Mouse (Mus musculus): ENCODE measurements around the gene Cfap100. TPM values are rescaled to one million over a fixed set of nuclear protein-coding genes. Genes with fewer than 3 reads are reported as not detected.

Gene Cfap100
- polyA plus RNA-seq, 1 experiment from 2014 or later = 0.82 TPM

- peaks cover 3% of the 10 kb centered on the region; the same call in 1 of the 2 replicates for H3K4me1 ChIP-seq (replicated peaks; ENCODE audit: control insufficient read depth, insufficient read depth, low read length)
- WGBS = 79% methylated on average over 3 of the region's 3 CpGs
- peaks cover 5% of the 10 kb centered on the region; the same call in 1 of the 2 replicates for H3K27me3 ChIP-seq (ENCODE audit: control insufficient read depth, insufficient read depth, low read depth, low read length)
- no peak overlapping the region for H3K9ac ChIP-seq (ENCODE audit: low read length)
- no peaks in the 10 kb centered on the region for H3K36me3 ChIP-seq (ENCODE audit: control insufficient read depth, insufficient read depth, low read length)
- H3K4me3 ChIP-seq (ENCODE audit: low read length) = no peak overlapping the region
- no peaks in the 10 kb centered on the region for H3K9me3 ChIP-seq (ENCODE audit: control insufficient read depth, low read length)
- H3K4me2 ChIP-seq (ENCODE audit: low read depth, low read length) = no peak overlapping the region
- no peak for ATAC-seq (ENCODE audit: low read depth)
- no peak overlapping the region for H3K27ac ChIP-seq (ENCODE audit: low read length)
Observed at GRCm38 (mm10) chr6:90425361-90425760, 3.2 kb downstream of the Cfap100 start.

- ATAC-seq (ENCODE audit: low read depth) = peak; percentile 84
- no peaks in the 10 kb centered on the region for H3K36me3 ChIP-seq (ENCODE audit: control insufficient read depth, insufficient read depth, low read length)
- WGBS = 3% methylated on average over 14 of the region's 14 CpGs
Observed at GRCm38 (mm10) chr6:90422565-90422964, 6.0 kb downstream of the Cfap100 start.

GRCm38 (mm10) chr6:90411926-90412325, 16.7 kb downstream of the Cfap100 start:
- no peak overlapping the region for H3K9ac ChIP-seq (ENCODE audit: low read length)
- H3K4me2 ChIP-seq (ENCODE audit: low read depth, low read length) = no peak overlapping the region
- H3K27ac ChIP-seq (ENCODE audit: low read length) = no peak overlapping the region
- no peak overlapping the region for H3K4me3 ChIP-seq (ENCODE audit: low read length)
- H3K4me1 ChIP-seq (replicated peaks; ENCODE audit: control insufficient read depth, insufficient read depth, low read length) = no peaks in the 10 kb centered on the region
- H3K9me3 ChIP-seq (ENCODE audit: control insufficient read depth, low read length) = no peaks in the 10 kb centered on the region
- WGBS = 69% methylated on average over 7 of the region's 7 CpGs
- no peak for ATAC-seq (ENCODE audit: low read depth)
- no peaks in the 10 kb centered on the region for H3K36me3 ChIP-seq (ENCODE audit: control insufficient read depth, insufficient read depth, low read length)
- no peaks in the 10 kb centered on the region for H3K27me3 ChIP-seq (ENCODE audit: control insufficient read depth, insufficient read depth, low read depth, low read length)

More at GRCm38 (mm10) chr6:90422565-90422964, 6.0 kb downstream of the Cfap100 start:
- peaks cover under 1% of the 10 kb centered on the region; the same call in 1 of the 2 replicates for H3K27me3 ChIP-seq (ENCODE audit: control insufficient read depth, insufficient read depth, low read depth, low read length)
- peak overlapping the region; percentile 17; the same call in 1 of the 2 replicates for H3K9ac ChIP-seq (ENCODE audit: low read length)
- no peaks in the 10 kb centered on the region for H3K4me1 ChIP-seq (replicated peaks; ENCODE audit: control insufficient read depth, insufficient read depth, low read length)
- H3K4me3 ChIP-seq (ENCODE audit: low read length) = peak overlapping the region; percentile 25
- H3K4me2 ChIP-seq (ENCODE audit: low read depth, low read length) = peak overlapping the region; percentile 51
- no peak overlapping the region for H3K27ac ChIP-seq (ENCODE audit: low read length)
- no peaks in the 10 kb centered on the region for H3K9me3 ChIP-seq (ENCODE audit: control insufficient read depth, low read length)

- no peaks in the 10 kb centered on the region for H3K9me3 ChIP-seq (ENCODE audit: control insufficient read depth, low read length)
- H3K4me1 ChIP-seq (replicated peaks; ENCODE audit: control insufficient read depth, insufficient read depth, low read length) = no peaks in the 10 kb centered on the region
- H3K27me3 ChIP-seq (ENCODE audit: control insufficient read depth, insufficient read depth, low read depth, low read length) = no peaks in the 10 kb centered on the region
- H3K27ac ChIP-seq (ENCODE audit: low read length) = no peak overlapping the region
- ATAC-seq (ENCODE audit: low read depth) = no peak
- no peak overlapping the region for H3K4me2 ChIP-seq (ENCODE audit: low read depth, low read length)
- no peaks in the 10 kb centered on the region for H3K36me3 ChIP-seq (ENCODE audit: control insufficient read depth, insufficient read depth, low read length)
- H3K4me3 ChIP-seq (ENCODE audit: low read length) = no peak overlapping the region
- WGBS = 92% methylated on average over 1 of the region's 1 CpGs
- no peak overlapping the region for H3K9ac ChIP-seq (ENCODE audit: low read length)
Observed at GRCm38 (mm10) chr6:90410972-90411371, 17.6 kb downstream of the Cfap100 start.

GRCm38 (mm10) chr6:90408632-90409031, 20.0 kb downstream of the Cfap100 start:
- H3K9ac ChIP-seq (ENCODE audit: low read length) = no peak overlapping the region
- no peak for ATAC-seq (ENCODE audit: low read depth)
- H3K4me3 ChIP-seq (ENCODE audit: low read length) = no peak overlapping the region
- H3K9me3 ChIP-seq (ENCODE audit: control insufficient read depth, low read length) = no peaks in the 10 kb centered on the region
- H3K27me3 ChIP-seq (ENCODE audit: control insufficient read depth, insufficient read depth, low read depth, low read length) = no peaks in the 10 kb centered on the region
- no peak overlapping the region for H3K27ac ChIP-seq (ENCODE audit: low read length)
- no peaks in the 10 kb centered on the region for H3K36me3 ChIP-seq (ENCODE audit: control insufficient read depth, insufficient read depth, low read length)
- no peak overlapping the region for H3K4me2 ChIP-seq (ENCODE audit: low read depth, low read length)
- no peaks in the 10 kb centered on the region for H3K4me1 ChIP-seq (replicated peaks; ENCODE audit: control insufficient read depth, insufficient read depth, low read length)

GRCm38 (mm10) chr6:90397291-90397690, 31.3 kb downstream of the Cfap100 start:
- WGBS = 78% methylated on average over 3 of the region's 3 CpGs
- Histone ChIP-seq H3K27ac (ENCODE audit: low read length) (no peak overlapping the region), H3K36me3 (ENCODE audit: control insufficient read depth, insufficient read depth, low read length) (peaks cover 7% of the 10 kb centered on the region), H3K9ac (ENCODE audit: low read length) (no peak overlapping the region), H3K27me3 (ENCODE audit: control insufficient read depth, insufficient read depth, low read depth, low read length) (no peaks in the 10 kb centered on the region), H3K9me3 (ENCODE audit: control insufficient read depth, low read length) (no peaks in the 10 kb centered on the region), H3K4me3 (ENCODE audit: low read length) (no peak overlapping the region), H3K4me2 (ENCODE audit: low read depth, low read length) (no peak overlapping the region), H3K4me1 (replicated peaks; ENCODE audit: control insufficient read depth, insufficient read depth, low read length) (no peaks in the 10 kb centered on the region)
- ATAC-seq (ENCODE audit: low read depth) = no peak

- H3K27me3 ChIP-seq (ENCODE audit: control insufficient read depth, insufficient read depth, low read depth, low read length) = no peaks in the 10 kb centered on the region
- no peaks in the 10 kb centered on the region for H3K9me3 ChIP-seq (ENCODE audit: control insufficient read depth, low read length)
- no peaks in the 10 kb centered on the region for H3K4me1 ChIP-seq (replicated peaks; ENCODE audit: control insufficient read depth, insufficient read depth, low read length)
- H3K9ac ChIP-seq (ENCODE audit: low read length) = no peak overlapping the region
- WGBS = 87% methylated on average over 2 of the region's 2 CpGs
- no peak overlapping the region for H3K4me3 ChIP-seq (ENCODE audit: low read length)
- H3K27ac ChIP-seq (ENCODE audit: low read length) = no peak overlapping the region
- H3K36me3 ChIP-seq (ENCODE audit: control insufficient read depth, insufficient read depth, low read length) = no peaks in the 10 kb centered on the region; the same call in 1 of the 2 replicates
- ATAC-seq (ENCODE audit: low read depth) = no peak
- no peak overlapping the region for H3K4me2 ChIP-seq (ENCODE audit: low read depth, low read length)
Observed at GRCm38 (mm10) chr6:90395751-90396150, 32.8 kb downstream of the Cfap100 start.

GRCm38 (mm10) chr6:90393948-90394347, 34.6 kb downstream of the Cfap100 start:
- Histone ChIP-seq H3K4me3 (ENCODE audit: low read length) (no peak overlapping the region), H3K4me2 (ENCODE audit: low read depth, low read length) (no peak overlapping the region), H3K9me3 (ENCODE audit: control insufficient read depth, low read length) (no peaks in the 10 kb centered on the region), H3K36me3 (ENCODE audit: control insufficient read depth, insufficient read depth, low read length) (no peaks in the 10 kb centered on the region; the same call in 1 of the 2 replicates), H3K4me1 (replicated peaks; ENCODE audit: control insufficient read depth, insufficient read depth, low read length) (no peaks in the 10 kb centered on the region), H3K9ac (ENCODE audit: low read length) (no peak overlapping the region), H3K27me3 (ENCODE audit: control insufficient read depth, insufficient read depth, low read depth, low read length) (no peaks in the 10 kb centered on the region), H3K27ac (ENCODE audit: low read length) (no peak overlapping the region)
- ATAC-seq (ENCODE audit: low read depth) = no peak
- 45% methylated on average over 3 of the region's 3 CpGs for WGBS

GRCm38 (mm10) chr6:90390629-90391028, 38.0 kb downstream of the Cfap100 start:
- Histone ChIP-seq H3K36me3 (ENCODE audit: control insufficient read depth, insufficient read depth, low read length) (peaks cover 6% of the 10 kb centered on the region; the same call in 1 of the 2 replicates), H3K4me1 (replicated peaks; ENCODE audit: control insufficient read depth, insufficient read depth, low read length) (no peaks in the 10 kb centered on the region), H3K4me3 (ENCODE audit: low read length) (no peak overlapping the region), H3K9ac (ENCODE audit: low read length) (no peak overlapping the region), H3K27ac (ENCODE audit: low read length) (no peak overlapping the region), H3K9me3 (ENCODE audit: control insufficient read depth, low read length) (no peaks in the 10 kb centered on the region), H3K4me2 (ENCODE audit: low read depth, low read length) (no peak overlapping the region), H3K27me3 (ENCODE audit: control insufficient read depth, insufficient read depth, low read depth, low read length) (no peaks in the 10 kb centered on the region)
- no peak for ATAC-seq (ENCODE audit: low read depth)
- WGBS = 83% methylated on average over 4 of the region's 4 CpGs

- 89% methylated on average over 2 of the region's 2 CpGs for WGBS
- ATAC-seq (ENCODE audit: low read depth) = no peak
- H3K4me2 ChIP-seq (ENCODE audit: low read depth, low read length) = no peak overlapping the region
Observed at GRCm38 (mm10) chr6:90381465-90381864, 47.1 kb downstream of the Cfap100 start.

More at GRCm38 (mm10) chr6:90381465-90381864, 47.1 kb downstream of the Cfap100 start:
- Histone ChIP-seq H3K36me3 (ENCODE audit: control insufficient read depth, insufficient read depth, low read length) (peaks cover 50% of the 10 kb centered on the region), H3K4me1 (replicated peaks; ENCODE audit: control insufficient read depth, insufficient read depth, low read length) (no peaks in the 10 kb centered on the region), H3K27ac (ENCODE audit: low read length) (no peak overlapping the region), H3K9ac (ENCODE audit: low read length) (no peak overlapping the region), H3K4me3 (ENCODE audit: low read length) (no peak overlapping the region), H3K9me3 (ENCODE audit: control insufficient read depth, low read length) (no peaks in the 10 kb centered on the region), H3K27me3 (ENCODE audit: control insufficient read depth, insufficient read depth, low read depth, low read length) (no peaks in the 10 kb centered on the region)
